Mouse (Mus musculus) heart, postnatal 25 days (tissue): Measurements from ENCODE around the gene Rab6a. TPM values are rescaled to one million over a fixed set of nuclear protein-coding genes. Genes with fewer than 3 reads are reported as not detected.
"Not testable (repeated sequence)": the region's sequence is repeated elsewhere in the genome, so short reads cannot be mapped to it uniquely, and the experiment has no call there.

Experiments used
- DNase-seq: peaks from one replicate; pipeline ENCODE4 v3.0.0; 2022; ENCODE audit warnings: low spot score
- intact Hi-C: fragments of 180-260 bp; cut with DNase I; formaldehyde crosslinking; loops from one replicate; pipeline ENCODE4 v1.15.1; 2025
- total RNA-seq, 2 experiments: library from RNA; stranded (reverse); gene quantifications; 2 replicates each; pipeline ENCODE4 v1.2.3; 2021

Rab6a gene
- total RNA-seq, result 10 to 100 TPM; 61.3 to 68.2 TPM

GRCm38 (mm10) chr7:100607214-100608129, at the start of gene Rab6a:
TSS of gene Rab6a (plus strand) at chr7:100607410.
- DNase-seq, result peak; percentile 98
- intact Hi-C loops, result loop anchor here (2.0 kb wide), 1 partner anchor 15 kb away; no protein-coding TSS in a partner anchor

GRCm38 (mm10) chr7:100559331-100559730, 47.9 kb upstream of the Rab6a start:
- no peak for DNase-seq
- intact Hi-C loops, result loop anchor here (2.0 kb wide), 1 partner anchor 19 kb away; no protein-coding TSS in a partner anchor

DNA sequence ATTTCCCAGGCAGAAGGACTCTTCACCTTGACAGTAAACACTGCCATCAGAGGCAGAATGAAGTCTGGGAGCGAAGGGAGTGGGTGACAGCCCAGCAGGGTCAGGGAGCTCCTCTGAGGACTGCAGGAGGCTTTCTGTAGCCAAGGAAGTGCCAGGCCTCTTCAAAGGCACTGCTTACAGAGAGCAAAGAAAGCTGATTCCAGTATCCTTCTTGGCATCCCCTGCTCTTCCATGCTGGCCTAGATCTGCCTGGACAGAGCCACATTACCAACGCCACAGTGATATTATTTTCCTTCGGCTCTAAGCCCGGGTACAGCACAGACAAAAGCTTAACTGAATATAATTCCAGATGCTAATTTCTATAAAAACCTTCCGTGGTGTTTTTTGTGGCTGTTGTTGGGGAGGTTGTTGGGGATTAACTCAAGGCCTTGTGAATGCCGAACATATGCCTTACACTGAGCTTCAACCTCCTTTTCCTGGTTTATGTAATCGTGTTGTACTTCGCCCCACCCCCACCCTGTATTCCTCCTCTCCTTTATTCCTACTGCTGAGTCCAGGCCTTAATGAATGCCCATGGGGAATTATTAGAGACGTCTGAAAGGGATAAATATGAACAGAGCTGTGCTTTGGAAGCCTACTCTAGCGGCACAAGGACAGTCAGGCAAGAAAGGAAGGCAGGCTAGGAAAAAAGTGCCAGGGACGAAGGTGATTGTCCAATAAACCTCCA, 45.2 kb upstream of the Rab6a start:
- intact Hi-C loops, result no loop called here
- DNase-seq, result no peak

- DNase-seq, intact Hi-C loops: not testable (repeated sequence)
Observed at GRCm38 (mm10) chr7:100567238-100567637, 40.0 kb upstream of the Rab6a start.

DNA sequence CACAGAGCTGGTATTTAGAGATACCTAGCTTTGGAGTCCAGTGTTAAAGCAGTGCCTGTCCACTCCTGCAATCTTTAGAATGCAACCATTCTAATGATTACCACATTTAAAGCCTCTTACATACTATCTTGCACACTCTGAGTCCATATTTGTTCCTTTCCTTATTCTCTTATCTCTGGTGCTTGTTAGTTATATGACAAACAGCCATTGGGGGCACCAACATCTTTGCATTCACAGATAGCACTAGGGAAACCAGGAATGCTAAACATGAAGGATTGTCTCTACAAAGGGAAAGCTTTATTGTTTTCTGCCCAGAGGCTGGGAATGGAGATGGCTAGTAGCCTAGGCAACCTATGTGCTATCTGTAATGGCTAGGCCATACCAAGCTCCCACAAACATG, 37.3 kb upstream of the Rab6a start:
- DNase-seq, result no peak
- intact Hi-C loops, result no loop called here

GRCm38 (mm10) chr7:100570930-100571715, 36.1 kb upstream of the Rab6a start:
- DNase-seq, result no peak
- intact Hi-C loops, result no loop called here

GRCm38 (mm10) chr7:100572061-100572460, 35.1 kb upstream of the Rab6a start:
- intact Hi-C loops, result no loop called here
- DNase-seq, result no peak

GRCm38 (mm10) chr7:100572704-100573103, 34.5 kb upstream of the Rab6a start:
- intact Hi-C loops, result no loop called here
- no peak for DNase-seq

- intact Hi-C loops, result loop anchor here (2.0 kb wide), 1 partner anchor 20 kb away; no protein-coding TSS in a partner anchor
- no peak for DNase-seq
Observed at GRCm38 (mm10) chr7:100578794-100579193, 28.4 kb upstream of the Rab6a start.

- intact Hi-C loops, result loop anchor here (5.0 to 10.0 kb wide), 2 partner anchors 45 to 207 kb away; partner anchors contain the start of genes C2cd3, Coa4 and Ppme1
Observed at GRCm38 (mm10) chr7:100582235-100582634, 25.0 kb upstream of the Rab6a start.

DNA sequence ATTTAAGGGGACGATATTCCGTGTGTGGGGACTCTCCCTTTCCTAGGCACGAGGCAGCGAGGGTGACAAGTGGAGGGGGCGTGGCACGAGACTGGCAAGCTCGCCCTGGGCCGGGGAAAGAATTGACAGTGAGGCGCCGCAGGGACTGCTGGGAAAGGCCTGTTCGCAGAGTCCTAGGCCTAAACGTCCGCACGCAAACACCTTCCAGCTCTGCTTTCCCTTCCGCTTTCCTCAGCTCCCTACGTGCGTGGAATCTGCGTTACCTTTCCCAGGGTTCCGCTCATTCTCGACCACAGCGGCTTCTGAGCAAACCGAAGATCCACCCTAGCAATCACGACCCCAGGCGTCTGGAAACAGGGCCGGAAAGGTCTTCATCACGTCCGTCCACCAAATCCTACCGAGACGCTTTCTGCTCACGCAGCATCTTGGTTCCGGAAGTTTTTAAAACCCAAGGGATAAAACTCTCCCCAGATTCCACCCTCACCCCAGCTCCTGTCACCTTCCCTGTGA, 24.4 kb upstream of the Rab6a start:
- DNase-seq, result peak; percentile 73
- intact Hi-C loops, result loop anchor here (5.0 to 10.0 kb wide), 2 partner anchors 45 to 208 kb away; partner anchors contain the start of genes C2cd3, Coa4 and Ppme1

More at GRCm38 (mm10) chr7:100582235-100582634, 25.0 kb upstream of the Rab6a start:
- DNase-seq, result no peak

DNA sequence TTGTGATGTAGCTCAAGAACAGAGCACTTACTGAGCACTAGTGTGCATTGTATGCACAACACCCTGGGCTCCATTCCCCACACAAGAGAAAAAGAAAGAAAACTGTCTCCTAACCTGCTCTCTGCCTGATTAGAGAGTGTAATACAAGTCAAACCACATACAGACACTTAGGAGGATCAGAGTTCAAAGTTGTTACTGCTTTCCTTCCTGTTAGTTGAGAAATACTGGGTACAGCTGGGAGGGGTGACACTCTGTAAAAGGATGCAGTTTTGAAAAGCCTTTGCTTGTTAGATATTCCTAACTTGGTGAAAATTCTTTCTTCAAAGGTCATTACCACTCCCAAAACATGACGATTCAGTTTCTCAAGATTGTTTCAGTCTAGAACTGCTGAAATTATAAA, 17.4 kb upstream of the Rab6a start:
- intact Hi-C loops, result loop anchor here (10.0 kb wide), 1 partner anchor 215 kb away; the partner anchor contains the start of genes C2cd3 and Ppme1
- DNase-seq, result no peak

- DNase-seq, result no peak
- intact Hi-C loops, result no loop called here
Observed at GRCm38 (mm10) chr7:100590504-100590844, 16.7 kb upstream of the Rab6a start.

DNA sequence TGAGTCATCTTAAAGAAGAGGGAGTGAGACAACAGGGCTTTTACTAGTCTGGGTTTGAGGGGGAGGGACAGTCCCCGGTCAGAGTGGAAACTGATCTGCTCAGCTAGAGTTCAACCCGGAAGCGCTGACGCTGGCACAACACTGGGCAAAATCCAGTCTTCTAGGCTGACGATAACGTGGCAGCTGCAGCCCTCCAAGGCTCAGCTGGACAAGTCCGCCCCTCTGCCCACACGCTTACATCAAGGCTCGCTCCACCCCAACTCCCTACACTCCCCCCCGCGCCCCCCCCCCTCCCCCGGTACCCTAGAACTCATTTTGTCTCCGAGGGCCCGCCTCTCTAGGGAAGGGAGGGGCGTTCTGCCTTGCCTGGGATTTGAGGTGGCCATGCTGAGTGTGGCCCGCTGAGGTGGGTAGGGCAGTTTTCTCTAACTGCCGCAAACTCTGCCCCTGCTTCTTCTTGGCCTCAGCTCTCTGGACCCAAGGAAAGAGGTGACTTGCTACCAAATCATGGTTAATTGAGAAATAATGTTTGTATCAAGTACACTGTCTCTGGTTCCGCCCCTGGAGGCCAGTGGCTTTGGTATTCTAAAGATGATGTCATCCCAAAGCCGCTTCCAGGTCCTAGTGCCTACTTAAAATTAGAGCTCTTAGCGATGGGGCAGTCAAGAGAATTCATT, 16.2 kb upstream of the Rab6a start:
- peak; percentile 76 for DNase-seq
- intact Hi-C loops, result no loop called here

GRCm38 (mm10) chr7:100591522-100591852, 15.7 kb upstream of the Rab6a start:
- no peak for DNase-seq
- intact Hi-C loops, result no loop called here

DNA sequence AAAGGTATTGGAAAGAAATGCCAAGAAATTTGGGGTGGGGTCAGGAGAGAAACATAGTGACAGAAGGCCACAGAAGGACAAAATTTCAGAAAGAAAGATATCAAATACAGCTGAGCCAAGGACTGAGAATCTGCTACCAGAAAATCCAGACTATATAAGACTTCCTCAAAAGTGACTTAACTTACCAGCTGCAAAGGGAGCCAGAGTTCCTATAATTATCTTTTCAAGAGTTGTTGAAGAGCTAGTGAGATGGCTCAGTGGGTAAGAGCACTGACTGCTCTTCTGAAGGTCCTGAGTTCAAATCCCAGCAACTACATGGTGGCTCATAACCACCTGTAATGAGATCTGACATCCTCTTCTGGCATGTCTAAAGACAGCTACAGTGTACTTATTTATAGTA, 13.9 kb upstream of the Rab6a start:
- intact Hi-C loops, result loop anchor here (2.0 kb wide), 1 partner anchor 13 kb away; the partner anchor contains the start of gene Rab6a

GRCm38 (mm10) chr7:100600211-100600610, 7.0 kb upstream of the Rab6a start:
- DNase-seq, result no peak
- intact Hi-C loops, result no loop called here

More for the DNA sequence above, 13.9 kb upstream of the Rab6a start:
- DNase-seq, result no peak

DNA sequence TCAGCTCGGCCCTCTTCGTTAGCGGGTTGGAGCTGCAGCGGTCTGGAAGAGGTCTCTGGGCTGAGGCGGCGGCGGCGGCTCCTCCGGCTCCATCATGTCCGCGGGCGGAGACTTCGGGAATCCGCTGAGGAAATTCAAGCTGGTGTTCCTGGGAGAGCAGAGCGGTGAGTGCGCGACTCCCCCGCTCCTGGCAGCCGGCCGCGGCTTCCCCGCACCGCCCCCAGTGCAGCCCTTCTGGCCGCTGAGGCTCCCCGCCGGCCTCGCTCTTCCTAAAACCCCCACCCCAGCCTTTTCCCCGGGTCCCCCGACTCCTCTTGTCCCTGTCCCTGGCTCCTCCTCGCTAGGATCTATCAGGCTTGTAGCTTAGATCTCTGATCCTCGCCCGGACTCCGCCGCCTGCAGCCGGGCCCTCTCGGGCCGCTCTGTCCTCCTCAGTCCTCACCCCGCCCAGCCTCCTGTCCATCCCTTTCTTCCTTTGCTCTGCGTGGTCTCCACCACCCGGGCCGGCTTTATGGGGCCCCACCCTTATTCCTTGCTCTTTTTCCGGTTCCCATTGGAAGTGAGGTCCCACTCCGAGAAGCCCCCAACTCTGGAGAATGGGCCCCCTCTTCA, 1.0 kb downstream of the Rab6a start, which contains the start of gene Mrpl48:
Gene Mrpl48, minus strand, starts transcription at position 172 of the 612 bp plus-strand sequence.
- peak; percentile 47 for DNase-seq
- intact Hi-C loops, result no loop called here

- intact Hi-C loops, result no loop called here
Observed at GRCm38 (mm10) chr7:100608910-100609309, 1.7 kb downstream of the Rab6a start.

More at GRCm38 (mm10) chr7:100608910-100609309, 1.7 kb downstream of the Rab6a start:
- no peak for DNase-seq
